ENCODE assay signal across 8 mouse cellular contexts in the genomic region with DNA sequence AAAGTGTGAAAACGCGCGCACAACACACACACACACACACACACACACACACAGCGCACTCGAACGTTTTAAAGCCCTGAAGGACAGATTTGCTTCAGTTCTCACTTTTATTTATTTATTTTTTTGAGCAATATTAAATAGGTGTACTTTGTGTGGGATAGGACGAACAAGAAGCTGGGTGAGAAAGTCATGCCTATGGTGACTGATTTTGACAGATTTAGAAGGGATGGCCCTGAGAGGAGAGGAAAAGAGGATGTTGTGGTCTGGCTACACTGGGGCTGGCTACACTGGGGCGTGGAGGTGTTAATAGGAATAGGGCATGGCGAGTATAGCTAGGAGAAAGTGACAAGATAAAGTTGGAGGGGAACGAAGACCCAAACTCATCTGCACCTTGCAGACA. TPM values are rescaled to one million over a fixed set of nuclear protein-coding genes. Genes with fewer than 3 reads are reported as not detected.
A peak's percentile ranks its signal among the peaks of the same experiment; 100 is the strongest.
DNase-seq lines count a peak whose midpoint lies in the region; ATAC-seq and TF ChIP-seq lines count a peak whose summit lies in the region.

No protein-coding gene starts in this region.

- H3K4me2 ChIP-seq in hindbrain, embryonic 14.5 days (replicated peaks): peak overlapping the region; percentile 98

- H3K4me1 ChIP-seq in cortical plate, adult 2 months (ENCODE audit: control insufficient read depth, insufficient read depth, low read length): peaks cover 3% of the 10 kb centered on the region; the same call in 1 of the 2 replicates
- H3K4me1 ChIP-seq in hindbrain, embryonic 14.5 days (replicated peaks; ENCODE audit: control insufficient read depth, insufficient read depth, low read length): peaks cover 27% of the 10 kb centered on the region
- peaks cover 30% of the 10 kb centered on the region for H3K4me1 ChIP-seq in midbrain, embryonic 10.5 days

- TF ChIP-seq CTCF in cortical plate, adult 2 months (IDR thresholded peaks at IDR 0.05; ENCODE audit: extremely low read depth, insufficient read depth, low read length): no peak

- 67% methylated on average over 10 of the region's 10 CpGs for WGBS in hindbrain, embryonic 14.5 days
- WGBS in midbrain, embryonic 10.5 days: 72% methylated on average over 10 of the region's 10 CpGs

- TF ChIP-seq POLR2A in cortical plate, adult 2 months (IDR thresholded peaks at IDR 0.05; ENCODE audit: extremely low read depth, insufficient read depth, low read length): no peak

- H3K9me3 ChIP-seq in hindbrain, embryonic 14.5 days (ENCODE audit: control insufficient read depth, low read length): no peaks in the 10 kb centered on the region
- no peaks in the 10 kb centered on the region for H3K9me3 ChIP-seq in midbrain, embryonic 10.5 days (replicated peaks)

- peak overlapping the region; percentile 99; the same call in 1 of the 2 replicates for H3K27ac ChIP-seq in cortical plate, adult 2 months (ENCODE audit: insufficient read depth, low read length)
- H3K27ac ChIP-seq in hindbrain, embryonic 14.5 days: no peak overlapping the region
- peak overlapping the region; percentile 99 for H3K27ac ChIP-seq in midbrain, embryonic 10.5 days (replicated peaks)

- peak overlapping the region; percentile 54 for H3K4me3 ChIP-seq in cortical plate, adult 2 months (ENCODE audit: insufficient read depth, low read length)
- H3K4me3 ChIP-seq in hindbrain, embryonic 14.5 days (replicated peaks; ENCODE audit: low read length): peak overlapping the region; percentile 92
- H3K4me3 ChIP-seq in midbrain, embryonic 10.5 days: peak overlapping the region; percentile 99

- H3K36me3 ChIP-seq in hindbrain, embryonic 14.5 days (replicated peaks; ENCODE audit: control insufficient read depth, insufficient read depth): no peaks in the 10 kb centered on the region
- H3K36me3 ChIP-seq in midbrain, embryonic 10.5 days: 0 out of 2 replicates have a peak, but pooled peaks cover 3% of the 10 kb centered on the region

- peak; percentile 65 for DNase-seq in layer of hippocampus, adult 9-11 months
- no peak for DNase-seq in layer of hippocampus, postnatal 14 days (ENCODE audit: low spot score in 2 of 2)
- DNase-seq in hindbrain, embryonic 14.5 days (ENCODE audit: low spot score): no peak
- no peak for DNase-seq in midbrain, embryonic 10.5 days (ENCODE audit: low spot score)
- DNase-seq in left cerebral cortex, adult 9 months (ENCODE audit: low spot score in 2 of 2): no peak
- DNase-seq in testis, postnatal 10 days (ENCODE audit: low spot score): no peak
- no peak for DNase-seq in gastrocnemius, adult 8-10 months (ENCODE audit: low spot score in 2 of 2)

- no peak for ATAC-seq in hindbrain, embryonic 14.5 days (ENCODE audit: low FRiP score)

- H3K9ac ChIP-seq in hindbrain, embryonic 14.5 days: peak overlapping the region; percentile 99

- H3K27me3 ChIP-seq in hindbrain, embryonic 14.5 days (ENCODE audit: control insufficient read depth, insufficient read depth, low read length): no peaks in the 10 kb centered on the region
- no peaks in the 10 kb centered on the region for H3K27me3 ChIP-seq in midbrain, embryonic 10.5 days (ENCODE audit: low read depth, poor library complexity, severe bottlenecking)

RNA-seq across cellular contexts. Expression of a gene that starts 0.4 kb away (rescaled TPM):
- total RNA-seq in layer of hippocampus, postnatal 14 days (2021): 10 to 100 TPM; 57.3 to 61.6 TPM
- 43.7 and 48.0 TPM in 2 replicates for polyA plus RNA-seq in cortical plate, adult 2 months (2012; rRNA removed)
- 88.7 and 90.5 TPM in 2 replicates for polyA plus RNA-seq in hindbrain, embryonic 14.5 days (2014; fragmentation: Nextera tagmentation; extraction: Ambion mirVana)
- polyA plus RNA-seq in midbrain, embryonic 10.5 days (2016; fragmentation: Nextera tagmentation; extraction: Ambion mirVana): 102 and 107 TPM in 2 replicates
- 10 to 100 TPM; 13.2 to 18.6 (median 16.8) TPM for total RNA-seq in gastrocnemius, adult 8-10 months (2022)
